Mouse (Mus musculus): Measurements from ENCODE around the gene Fmod. TPM values are rescaled to one million over a fixed set of nuclear protein-coding genes. Genes with fewer than 3 reads are reported as not detected.

The Fmod gene
- total RNA-seq, 2 experiments from 2014 or later = 33.0 to 107 TPM

DNA sequence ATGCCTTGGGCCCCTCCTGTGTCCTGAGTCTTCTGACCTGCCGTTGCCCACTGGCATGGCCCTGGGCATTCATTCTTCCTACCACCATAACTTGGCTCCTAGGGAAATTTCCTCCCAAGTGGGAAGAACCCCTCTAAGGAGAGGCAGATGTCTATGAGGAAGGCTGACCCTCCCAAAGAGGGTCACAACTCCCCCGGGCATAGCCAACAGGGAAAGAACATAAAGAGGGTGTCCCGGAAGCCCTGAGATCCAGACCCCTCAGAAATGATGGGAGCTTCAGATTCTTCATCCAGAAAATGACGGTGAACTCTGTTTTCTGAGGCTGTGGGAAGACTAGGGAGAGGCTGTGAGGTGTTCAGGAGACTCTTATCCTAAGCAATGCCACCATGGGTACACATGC is 58.7 kb downstream of the Fmod start:
- no peak for DNase-seq

- no peak for DNase-seq
Measured at GRCm38 (mm10) chr1:134096264-134096934, 59.3 kb downstream of the Fmod start.

GRCm38 (mm10) chr1:134097080-134097855 is 60.2 kb downstream of the Fmod start:
- no peak for DNase-seq

Other genes starting within 250 kb of the Fmod start
- gene Atp2b4, start 236.2 kb upstream of the Fmod start, total RNA-seq (2021) = 10 to 100 TPM; 12.0 to 17.2 TPM
- under 1 TPM in 1 of 2 experiments, not detected in 1; 0.75 TPM for gene Optc, start 129.3 kb upstream of the Fmod start, total RNA-seq (2021)
- gene Prelp, start 115.8 kb upstream of the Fmod start, total RNA-seq (2021) = 10 to 100 TPM; 14.9 to 21.8 TPM
- gene Btg2, start 41.9 kb downstream of the Fmod start, total RNA-seq (2021) = 10 to 100 TPM; 15.1 to 27.0 TPM
- not detected for gene Chit1, start 74.0 kb downstream of the Fmod start, total RNA-seq (2021)
- 1 to 10 TPM in 1 of 2 experiments, under 1 TPM in 1; 0.91 to 1.7 TPM for gene Chil1, start 144.9 kb downstream of the Fmod start, total RNA-seq (2021)
- 100 to 1,000 TPM; 335 to 488 TPM for gene Mybph, start 156.2 kb downstream of the Fmod start, total RNA-seq (2021)
- gene Adora1, start 198.2 kb downstream of the Fmod start, total RNA-seq (2021) = 1 to 10 TPM in 1 of 2 experiments, under 1 TPM in 1; 0.49 to 2.7 TPM